Mouse (Mus musculus): ENCODE measurements around the gene Clcf1.

- TF ChIP-seq ZC3H11A (IDR thresholded peaks at IDR 0.05; ENCODE audit: borderline replicate concordance, low read depth, low read length) (no peak), MAFK (IDR thresholded peaks at IDR 0.05; ENCODE audit: insufficient read depth, low read depth, low read length) (no peak), HCFC1 (IDR thresholded peaks at IDR 0.05; ENCODE audit: borderline replicate concordance, insufficient read depth, low read length) (no peak)
These were observed 28.8 kb upstream of the Clcf1 start for GRCm38 (mm10) chr19:4184976-4185975.

Data from ES-E14 (cell line).